Mouse (Mus musculus) kidney, postnatal 4 days (tissue): Measurements from ENCODE around the gene Dcaf6.
"Not testable (repeated sequence)": the region's sequence is repeated elsewhere in the genome, so short reads cannot be mapped to it uniquely, and the experiment has no call there.

Experiments used
- DNase-seq, 2 experiments: peaks; one replicate each; pipeline ENCODE4 v3.0.0; 2021; ENCODE audit warnings: mixed read lengths in 2 of 2

Gene Dcaf6

GRCm38 (mm10) chr1:165396401-165396805 lies 63.9 kb downstream of the Dcaf6 start:
- DNase-seq, result no peak

- no peak for DNase-seq
Measured at GRCm38 (mm10) chr1:165395940-165396339, 64.3 kb downstream of the Dcaf6 start.

- DNase-seq, result no peak
Measured at GRCm38 (mm10) chr1:165394836-165395235, 65.4 kb downstream of the Dcaf6 start.

- no peak for DNase-seq
Measured at GRCm38 (mm10) chr1:165393033-165393432, 67.2 kb downstream of the Dcaf6 start.

GRCm38 (mm10) chr1:165388716-165389115 lies 71.6 kb downstream of the Dcaf6 start:
- peak; percentile 42 to 58 for DNase-seq

- DNase-seq, result no peak
Measured at GRCm38 (mm10) chr1:165386525-165386923, 73.8 kb downstream of the Dcaf6 start.

GRCm38 (mm10) chr1:165385810-165386524 lies 74.3 kb downstream of the Dcaf6 start:
- DNase-seq, result no peak

GRCm38 (mm10) chr1:165373839-165374238 lies 86.4 kb downstream of the Dcaf6 start:
- no peak for DNase-seq

GRCm38 (mm10) chr1:165370990-165371389 lies 89.3 kb downstream of the Dcaf6 start:
- peak; percentile 14 to 44 for DNase-seq

GRCm38 (mm10) chr1:165365057-165365456 lies 95.2 kb downstream of the Dcaf6 start:
- no peak for DNase-seq

- DNase-seq, result no peak
Measured at GRCm38 (mm10) chr1:165363271-165363670, 97.0 kb downstream of the Dcaf6 start.

GRCm38 (mm10) chr1:165356347-165356746 lies 103.9 kb downstream of the Dcaf6 start:
- no peak for DNase-seq

GRCm38 (mm10) chr1:165348627-165349026 lies 111.6 kb downstream of the Dcaf6 start:
- DNase-seq, result peak in 1 of 2 experiments; percentile 10

GRCm38 (mm10) chr1:165344453-165344852 lies 115.8 kb downstream of the Dcaf6 start:
- no peak for DNase-seq

- no peak for DNase-seq
Measured at GRCm38 (mm10) chr1:165342126-165342525, 118.1 kb downstream of the Dcaf6 start.

GRCm38 (mm10) chr1:165332797-165333196 lies 127.5 kb downstream of the Dcaf6 start:
- no peak for DNase-seq

GRCm38 (mm10) chr1:165330859-165331258 lies 129.4 kb downstream of the Dcaf6 start:
- DNase-seq, result no peak

GRCm38 (mm10) chr1:165328384-165329289 lies 131.6 kb downstream of the Dcaf6 start:
- DNase-seq, result not testable (repeated sequence)

- DNase-seq, result no peak
Measured at GRCm38 (mm10) chr1:165327831-165328230, 132.4 kb downstream of the Dcaf6 start.

- DNase-seq, result no peak
Measured at GRCm38 (mm10) chr1:165327370-165327769, 132.9 kb downstream of the Dcaf6 start.

- no peak for DNase-seq
Measured at GRCm38 (mm10) chr1:165322934-165323333, 137.3 kb downstream of the Dcaf6 start.

- DNase-seq, result no peak
Measured at GRCm38 (mm10) chr1:165321891-165322290, 138.4 kb downstream of the Dcaf6 start.

- peak; percentile 35 to 47 for DNase-seq
Measured at GRCm38 (mm10) chr1:165321393-165321861, 138.8 kb downstream of the Dcaf6 start.
